Mouse (Mus musculus) limb, embryonic 10.5 days (tissue): ENCODE results near the gene Sbno2. TPM values are rescaled to one million over a fixed set of nuclear protein-coding genes. Genes with fewer than 3 reads are reported as not detected.
"Not testable (repeated sequence)": the region's sequence is repeated elsewhere in the genome, so short reads cannot be mapped to it uniquely, and the experiment has no call there.

ENCODE experiments used
- DNase-seq: peaks from one replicate; pipeline ENCODE4 v3.0.0-alpha.2; 2017; ENCODE audit warnings: low spot score
- H3K27ac ChIP-seq: fragments of 300-500 bp; sonication (generic); 2 replicates; pipeline ENCODE4 v1.5.1; 2016; ENCODE audit warnings: mild to moderate bottlenecking
- H3K27me3 ChIP-seq: fragments of 300-500 bp; sonication (generic); 2 replicates; pipeline ENCODE4 v1.6.1; 2016; ENCODE audit warnings: low read depth, mild to moderate bottlenecking; ENCODE audit not compliant: poor library complexity, severe bottlenecking
- H3K36me3 ChIP-seq: fragments of 300-500 bp; sonication (generic); 2 replicates; pipeline ENCODE4 v1.6.1; 2016; ENCODE audit warnings: mild to moderate bottlenecking, moderate library complexity
- H3K4me1 ChIP-seq: fragments of 300-500 bp; sonication (generic); 2 replicates; pipeline ENCODE4 v1.6.1; 2016
- H3K4me3 ChIP-seq: fragments of 300-500 bp; sonication (generic); 2 replicates; pipeline ENCODE4 v1.5.1; 2016; ENCODE audit warnings: mild to moderate bottlenecking, moderate library complexity
- H3K9me3 ChIP-seq: fragments of 300-500 bp; sonication (generic); replicated peaks from 2 replicates; pipeline ENCODE4 v1.6.1; 2016; ENCODE audit warnings: mild to moderate bottlenecking
- WGBS: fragments of 180-500 bp; shearing (Covaris S2); methylation state at CpG from one replicate; pipeline ENCODE4 v1.1.7; 2016; 5-methylcytosine and 5-hydroxymethylcytosine counted together
- polyA plus RNA-seq: library from polyadenylated mRNA; unstranded; fragments of >200 nt; fragmentation: Nextera tagmentation; extraction: Ambion mirVana; gene quantifications from 2 replicates; pipeline ENCODE4 v1.2.1, GENCODE M21; 2016

Sbno2 gene
- polyA plus RNA-seq, 1 experiment from 2014 or later, result 18.4 TPM

DNA sequence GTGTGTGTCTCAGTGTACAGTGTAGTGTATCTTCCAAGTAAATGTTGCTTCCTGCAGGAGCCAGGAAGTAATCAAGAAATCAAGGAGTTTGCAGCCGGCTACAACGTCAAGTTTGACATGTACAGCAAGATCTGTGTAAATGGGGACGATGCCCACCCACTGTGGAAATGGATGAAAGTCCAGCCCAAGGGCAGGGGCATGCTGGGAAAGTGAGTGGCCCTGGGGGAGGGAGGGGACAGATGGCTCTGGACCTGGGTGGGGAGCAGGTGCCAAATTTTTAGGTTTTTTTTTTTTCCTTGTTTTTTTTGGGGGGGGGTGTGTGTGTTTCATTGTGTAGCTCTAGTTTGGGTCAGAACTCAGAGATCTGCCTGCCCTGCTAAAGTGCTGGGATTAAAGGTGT lies 50.5 kb downstream of the Sbno2 start:
- H3K27me3 ChIP-seq, DNase-seq, H3K9me3 ChIP-seq: not testable (repeated sequence)
- Histone ChIP-seq H3K4me1 (peaks cover 52% of the 10 kb centered on the region), H3K36me3 (peaks cover 47% of the 10 kb centered on the region), H3K27ac (peak overlapping the region; percentile 97), H3K4me3 (peak overlapping the region; percentile 85)
- 46% methylated on average over 3 of the region's 3 CpGs for WGBS

DNA sequence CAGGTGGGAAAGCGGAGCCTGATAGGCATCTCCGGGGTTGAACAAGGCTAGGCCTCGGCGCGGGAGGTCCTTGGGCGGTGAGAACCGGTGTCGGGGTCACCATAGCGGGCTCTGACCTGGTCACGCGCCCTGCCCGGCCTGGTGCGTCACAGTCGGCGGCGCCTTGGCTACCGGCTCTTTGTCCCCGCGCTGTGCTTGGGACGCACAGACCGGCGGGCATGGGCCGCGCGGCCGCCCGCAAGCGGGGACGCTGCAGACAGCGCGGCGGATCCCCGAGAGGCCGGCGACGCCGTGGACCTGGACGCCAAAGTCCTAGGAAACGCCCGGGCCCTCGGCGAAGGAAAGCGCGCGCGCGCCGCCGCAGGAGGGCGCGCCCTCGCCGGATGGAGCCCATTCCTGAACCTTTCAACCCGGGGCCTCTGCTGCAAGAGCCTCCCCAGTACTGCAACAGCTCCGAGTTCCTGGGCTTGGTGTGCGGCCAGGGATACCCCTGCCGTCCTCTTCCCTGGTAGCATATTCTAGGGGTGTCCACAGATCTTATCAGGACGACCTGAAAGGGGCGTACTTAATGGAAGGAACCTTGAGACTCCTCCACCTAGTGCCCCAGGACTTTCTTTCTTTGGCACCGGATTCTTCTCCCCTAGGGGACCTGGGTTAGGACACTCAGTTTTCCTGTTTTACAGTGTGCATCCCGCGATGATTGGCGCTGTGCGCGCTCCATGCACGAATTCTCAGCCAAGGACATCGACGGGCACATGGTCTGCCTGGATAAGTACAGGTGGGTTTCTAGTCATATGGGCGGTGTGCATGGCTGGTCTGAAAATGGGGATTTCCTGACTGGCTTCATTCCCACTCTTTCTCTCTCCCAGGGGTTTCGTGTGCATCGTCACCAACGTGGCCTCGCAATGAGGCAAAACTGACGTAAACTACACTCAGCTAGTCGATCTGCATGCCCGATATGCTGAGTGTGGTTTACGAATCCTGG lies 51.2 kb downstream of the Sbno2 start:
- peak; percentile 81 for DNase-seq
- 0 out of 2 replicates have a peak, but pooled peaks cover 8% of the 10 kb centered on the region for H3K27me3 ChIP-seq
- peak overlapping the region; percentile 97 for H3K27ac ChIP-seq
- no peaks in the 10 kb centered on the region for H3K9me3 ChIP-seq
- WGBS, result 3% methylated on average over 77 of the region's 77 CpGs
- peaks cover 52% of the 10 kb centered on the region for H3K4me1 ChIP-seq
- H3K36me3 ChIP-seq, result peaks cover 39% of the 10 kb centered on the region
- H3K4me3 ChIP-seq, result peak overlapping the region; percentile 85

DNA sequence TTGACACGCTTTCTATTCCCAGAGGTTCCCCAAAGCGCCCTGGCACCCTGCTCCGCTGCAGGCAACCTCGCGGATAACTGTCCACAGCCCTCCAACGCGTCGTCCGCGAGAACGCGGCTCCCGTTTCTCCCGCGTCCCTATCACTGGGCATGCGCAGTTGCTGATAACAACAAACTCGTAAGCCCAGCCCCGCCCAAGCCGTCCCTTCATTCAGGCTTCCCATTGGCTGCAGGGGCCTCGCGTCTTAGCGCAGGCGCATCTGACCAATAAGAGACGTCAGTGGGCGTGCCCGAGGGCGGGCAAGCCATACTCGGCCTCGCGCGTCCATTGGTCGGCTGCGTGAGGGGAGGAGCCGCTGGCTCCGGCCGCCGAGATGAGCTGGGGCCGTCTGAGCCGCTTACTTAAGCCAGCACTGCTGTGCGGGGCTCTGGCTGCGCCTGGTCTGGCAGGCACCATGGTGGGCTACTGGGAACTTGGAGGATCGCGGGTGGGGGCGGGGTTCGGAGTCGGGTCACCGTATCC lies 52.1 kb downstream of the Sbno2 start:
- DNase-seq, result peak; percentile 99
- Histone ChIP-seq H3K27me3 (0 out of 2 replicates have a peak, but pooled peaks cover 8% of the 10 kb centered on the region), H3K4me3 (peak overlapping the region; percentile 85), H3K27ac (peak overlapping the region; percentile 97), H3K36me3 (peaks cover 32% of the 10 kb centered on the region), H3K4me1 (peaks cover 60% of the 10 kb centered on the region), H3K9me3 (no peaks in the 10 kb centered on the region)
- under 1% methylated on average over 47 of the region's 47 CpGs for WGBS

DNA sequence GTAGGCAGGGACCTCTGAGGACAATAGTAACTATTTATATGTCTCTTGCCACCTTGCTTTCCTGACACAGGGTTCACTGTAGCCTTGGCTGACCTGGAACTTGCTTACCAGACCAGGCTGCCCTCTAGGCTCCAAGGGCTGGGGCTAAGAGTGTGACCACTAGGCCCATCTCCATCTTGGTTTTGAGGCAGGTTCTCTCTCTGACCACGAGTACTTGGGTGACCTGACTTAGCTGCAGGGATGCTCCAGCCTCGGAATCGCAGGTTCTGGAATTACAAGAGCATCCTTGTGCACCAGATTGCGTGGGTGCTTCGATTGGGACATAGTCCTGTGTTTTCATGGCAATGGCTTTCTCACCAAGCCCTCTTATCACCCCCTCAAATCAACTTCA lies 53.0 kb downstream of the Sbno2 start:
- Histone ChIP-seq H3K27me3 (peaks cover 9% of the 10 kb centered on the region), H3K4me1 (peaks cover 64% of the 10 kb centered on the region), H3K4me3 (no peak overlapping the region), H3K27ac (peak overlapping the region; percentile 65), H3K36me3 (peaks cover 22% of the 10 kb centered on the region), H3K9me3 (no peaks in the 10 kb centered on the region)
- DNase-seq, result no peak
- WGBS, result 86% methylated on average over 5 of the region's 5 CpGs

DNA sequence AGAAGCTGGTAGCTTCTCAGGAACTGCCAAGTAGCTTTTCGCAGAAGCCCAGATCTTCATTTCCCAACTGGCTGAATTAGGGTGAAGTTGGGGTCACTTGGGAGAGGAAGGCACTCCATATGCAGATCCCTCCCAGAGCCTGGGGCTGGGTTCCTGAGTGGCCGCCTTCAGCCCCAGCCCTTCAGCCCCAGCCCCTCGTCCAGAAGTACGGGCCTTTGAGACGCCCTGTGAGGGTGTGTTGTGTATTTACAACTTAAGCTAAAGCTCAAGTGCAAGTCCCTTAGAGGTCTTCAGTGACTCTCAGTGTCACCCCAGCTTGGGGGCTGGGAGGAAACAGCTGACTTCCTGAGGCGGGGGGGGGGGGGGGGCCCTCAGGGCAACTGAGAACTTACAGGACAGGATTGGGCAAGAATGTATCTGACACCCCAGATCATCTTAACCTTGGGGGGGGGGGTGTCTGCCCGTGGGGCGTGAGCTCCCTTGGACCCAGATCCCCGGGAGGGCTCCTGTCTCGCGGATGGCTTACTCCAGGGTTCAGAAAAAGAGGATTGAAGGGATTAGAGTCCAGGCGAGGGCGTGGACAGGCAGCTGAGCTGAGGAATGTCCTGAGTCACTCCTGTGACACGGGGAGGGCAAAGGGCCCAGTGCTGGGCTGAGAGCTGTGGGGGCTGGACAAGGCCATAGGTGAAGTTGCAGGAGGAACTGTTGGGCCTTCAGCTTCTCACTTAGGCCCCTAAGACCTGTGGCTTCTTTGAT lies 53.6 kb downstream of the Sbno2 start:
- Histone ChIP-seq H3K4me1 (peaks cover 70% of the 10 kb centered on the region), H3K27ac (peak overlapping the region; percentile 65), H3K36me3 (peaks cover 17% of the 10 kb centered on the region), H3K27me3 (peaks cover 15% of the 10 kb centered on the region), H3K9me3 (no peaks in the 10 kb centered on the region), H3K4me3 (0 out of 2 replicates have a peak overlapping the region, but pooled peaks have one; percentile 19)
- no peak for DNase-seq
- 34% methylated on average over 14 of the region's 14 CpGs for WGBS

DNA sequence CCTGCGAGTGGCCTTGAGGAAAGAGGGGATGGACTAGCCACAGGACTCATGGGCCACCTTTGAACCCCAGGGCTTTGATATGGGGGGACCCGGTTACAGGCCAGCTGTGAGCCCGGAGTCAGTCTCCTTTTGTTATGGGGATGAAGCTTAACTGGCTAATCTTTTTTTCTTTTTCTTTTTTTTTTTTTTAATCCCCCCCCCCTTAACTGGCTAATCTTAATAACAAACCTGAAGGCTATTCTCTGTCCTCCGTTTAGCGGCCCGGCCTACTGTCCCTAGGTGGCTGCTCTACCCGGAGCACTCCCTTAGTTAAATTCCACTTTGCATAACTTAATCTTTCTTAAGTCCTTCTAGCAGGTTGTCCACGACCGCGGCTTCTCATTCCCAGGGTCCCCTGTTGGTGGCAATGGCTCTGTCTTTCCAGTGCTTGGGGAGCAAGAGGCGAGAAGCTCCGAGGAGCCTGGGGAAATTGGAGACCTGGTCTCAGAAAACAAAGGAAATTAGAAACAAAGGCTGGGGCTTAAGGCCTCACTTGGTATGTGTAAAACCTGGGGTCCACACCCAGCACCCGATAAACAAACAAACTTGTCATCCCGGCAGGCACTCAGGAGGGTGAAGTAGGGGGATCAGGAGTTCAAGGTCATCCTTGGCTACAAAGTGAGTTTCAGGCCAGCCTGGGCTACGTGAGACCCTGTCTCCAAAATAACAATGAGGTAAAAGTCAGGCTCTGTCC lies 54.3 kb downstream of the Sbno2 start:
- no peaks in the 10 kb centered on the region for H3K9me3 ChIP-seq
- H3K27me3 ChIP-seq, result peaks cover 17% of the 10 kb centered on the region
- peak overlapping the region; percentile 65 for H3K27ac ChIP-seq
- WGBS, result 27% methylated on average over 15 of the region's 15 CpGs
- no peak for DNase-seq
- H3K36me3 ChIP-seq, result peaks cover 10% of the 10 kb centered on the region
- no peak overlapping the region; the same call in 1 of the 2 replicates for H3K4me3 ChIP-seq
- peaks cover 73% of the 10 kb centered on the region for H3K4me1 ChIP-seq

DNA sequence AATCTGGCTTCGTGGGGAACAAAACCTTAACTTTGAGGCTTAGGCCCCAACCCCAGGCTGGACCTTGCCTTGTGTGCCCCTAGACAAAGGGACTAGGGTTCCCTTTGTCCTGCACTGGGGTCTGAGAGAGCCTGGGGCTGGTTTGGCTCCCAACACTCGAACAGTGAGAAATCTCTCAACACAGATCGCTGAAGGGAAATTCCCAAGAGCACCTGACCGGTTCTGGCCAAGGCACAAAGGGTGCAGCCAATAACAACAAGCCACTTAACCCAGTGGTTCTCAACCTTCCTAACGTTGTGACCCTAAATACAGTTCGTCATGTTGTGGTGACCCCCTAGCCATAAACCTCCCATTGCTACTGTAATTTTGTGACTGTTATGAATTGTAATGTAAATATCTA lies 55.1 kb downstream of the Sbno2 start:
- H3K27ac ChIP-seq, result peak overlapping the region; percentile 66; the same call in 1 of the 2 replicates
- peaks cover 66% of the 10 kb centered on the region for H3K4me1 ChIP-seq
- H3K4me3 ChIP-seq, result peak overlapping the region; percentile 8; the same call in 1 of the 2 replicates
- no peak for DNase-seq
- H3K9me3 ChIP-seq, result no peaks in the 10 kb centered on the region
- peaks cover 17% of the 10 kb centered on the region for H3K27me3 ChIP-seq
- peaks cover 2% of the 10 kb centered on the region; the same call in 1 of the 2 replicates for H3K36me3 ChIP-seq
- WGBS, result 35% methylated on average over 6 of the region's 6 CpGs

DNA sequence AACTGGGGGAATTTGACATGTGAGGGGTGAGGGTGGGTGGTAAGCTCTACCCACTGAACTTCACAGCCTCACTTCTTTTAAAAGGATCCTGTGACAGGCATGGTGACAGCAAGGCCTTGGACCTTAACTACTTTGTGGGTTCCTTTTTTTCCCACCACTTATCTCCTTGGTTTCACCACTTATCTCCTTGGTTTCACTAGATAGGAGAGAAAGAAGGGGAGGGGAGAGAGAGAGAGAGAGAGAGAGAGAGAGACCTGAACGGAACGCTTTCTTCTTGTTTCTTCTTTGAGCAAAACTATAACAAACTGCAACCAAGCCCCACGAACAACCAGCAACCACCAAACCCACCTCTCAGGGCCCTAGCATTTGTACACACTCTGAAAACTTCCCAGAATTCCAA lies 56.5 kb downstream of the Sbno2 start:
- peaks cover 56% of the 10 kb centered on the region for H3K4me1 ChIP-seq
- WGBS, result 76% methylated on average over 3 of the region's 3 CpGs

DNA sequence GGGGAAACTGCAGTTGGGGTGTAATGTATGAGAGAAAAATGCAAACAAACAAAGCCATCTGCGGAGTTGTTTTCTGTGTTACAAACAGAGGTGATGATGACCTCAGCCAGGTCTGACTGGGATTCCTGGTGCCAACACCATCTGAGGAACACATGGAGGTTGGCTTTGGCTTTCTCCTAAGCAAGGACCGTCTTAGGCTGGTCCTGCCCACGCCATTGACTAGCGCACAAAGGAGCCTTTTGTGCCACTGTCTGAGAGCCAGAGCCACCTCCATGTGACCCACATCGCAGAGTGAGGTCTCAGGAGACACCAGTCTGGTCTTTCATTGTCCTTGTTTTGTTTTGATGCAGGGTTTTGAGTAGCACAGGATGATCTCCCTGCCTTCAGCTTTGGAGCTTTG lies 57.0 kb downstream of the Sbno2 start:
- Histone ChIP-seq H3K36me3 (no peaks in the 10 kb centered on the region), H3K27me3 (peaks cover 17% of the 10 kb centered on the region), H3K27ac (peak overlapping the region; percentile 66), H3K9me3 (no peaks in the 10 kb centered on the region), H3K4me1 (peaks cover 56% of the 10 kb centered on the region), H3K4me3 (no peak overlapping the region)
- WGBS, result 23% methylated on average over 5 of the region's 5 CpGs
- no peak for DNase-seq

More for the DNA sequence above, 56.5 kb downstream of the Sbno2 start:
- H3K27me3 ChIP-seq, result peaks cover 17% of the 10 kb centered on the region
- no peak overlapping the region; the same call in 1 of the 2 replicates for H3K4me3 ChIP-seq
- no peaks in the 10 kb centered on the region for H3K9me3 ChIP-seq
- DNase-seq, result no peak
- peak overlapping the region; percentile 66 for H3K27ac ChIP-seq
- H3K36me3 ChIP-seq, result no peaks in the 10 kb centered on the region

DNA sequence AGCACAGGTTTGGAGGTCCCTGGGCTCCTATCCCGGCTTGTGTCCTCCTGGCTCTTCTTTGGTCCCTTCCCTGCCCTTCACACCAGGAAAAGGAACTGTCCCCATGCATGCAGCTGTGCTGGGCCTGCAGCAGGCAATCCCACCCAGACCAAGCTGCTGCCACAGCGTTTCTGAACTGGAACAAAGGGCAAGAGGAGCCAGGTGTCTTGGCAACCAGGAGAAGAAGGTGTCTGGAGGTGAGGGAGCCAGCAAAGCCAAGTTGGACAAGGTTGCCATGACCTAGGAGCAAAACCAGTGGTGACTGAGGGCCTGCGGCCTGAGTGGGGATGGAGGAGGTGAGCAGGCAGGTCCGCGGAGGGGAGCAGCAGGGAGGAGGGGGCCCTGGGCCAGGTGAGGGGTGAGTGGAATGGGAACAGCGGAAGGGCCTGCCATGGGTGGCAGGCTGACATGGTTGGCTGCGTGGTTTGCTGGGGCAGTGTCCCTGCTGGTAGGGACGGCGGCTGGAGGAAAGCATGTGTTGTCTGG lies 58.3 kb downstream of the Sbno2 start, which contains the start of gene Gpx4:
Gpx4 (plus strand) TSS at position 126 of the 525 bp plus-strand sequence.
- Histone ChIP-seq H3K9me3 (no peaks in the 10 kb centered on the region), H3K4me3 (peak within 1 kb of the TSS; percentile 9; the same call in 1 of the 2 replicates), H3K36me3 (no peaks in the 10 kb centered on the region), H3K27ac (peak within 1 kb of the TSS; percentile 67), H3K4me1 (peaks cover 44% of the 10 kb centered on the region), H3K27me3 (peaks cover 17% of the 10 kb centered on the region)
- 41% methylated on average over 9 of the region's 9 CpGs for WGBS
- DNase-seq, result no peak

DNA sequence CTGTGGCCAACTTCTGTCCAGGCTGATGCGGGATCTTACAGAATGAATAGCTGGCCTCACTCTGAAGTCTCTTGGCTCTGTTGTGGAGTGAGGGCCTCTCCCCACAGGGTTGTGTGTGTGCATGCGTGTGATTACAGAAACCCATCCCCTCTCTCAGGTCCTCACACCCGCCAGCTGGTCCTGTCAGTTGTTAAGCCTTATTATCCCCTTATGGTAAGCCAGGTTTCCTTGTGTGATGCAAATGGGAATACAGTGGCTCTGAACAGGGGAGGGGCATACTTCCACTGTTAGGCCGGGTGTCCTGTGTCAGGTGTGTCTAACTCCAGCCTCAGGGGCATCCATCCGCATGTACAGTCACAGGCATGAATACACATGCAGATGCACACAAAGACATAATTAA lies 59.6 kb downstream of the Sbno2 start:
- WGBS, result 87% methylated on average over 5 of the region's 5 CpGs

DNA sequence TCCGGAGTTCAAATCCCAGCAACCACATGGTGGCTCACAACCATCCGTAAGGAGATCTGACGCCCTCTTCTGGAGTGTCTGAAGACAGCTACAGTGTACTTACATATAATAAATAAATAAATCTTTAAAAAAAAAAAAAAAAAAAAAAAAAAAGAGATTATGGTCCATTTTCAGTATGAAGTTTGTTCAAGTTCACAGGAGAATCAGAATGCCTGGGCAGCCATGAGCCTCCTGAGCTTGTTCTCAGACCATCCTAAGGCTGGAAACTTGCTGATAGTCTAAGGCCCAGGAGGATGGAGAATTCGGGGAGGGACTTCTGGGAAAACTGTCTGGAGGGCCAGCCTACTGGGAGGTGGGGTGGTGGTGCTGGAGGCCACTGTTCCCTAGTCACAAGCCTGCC lies 60.0 kb downstream of the Sbno2 start:
- Histone ChIP-seq H3K4me1 (peaks cover 30% of the 10 kb centered on the region), H3K27me3 (peaks cover 17% of the 10 kb centered on the region)
- not testable (repeated sequence) for H3K27ac ChIP-seq, H3K36me3 ChIP-seq, DNase-seq, H3K9me3 ChIP-seq, H3K4me3 ChIP-seq
- WGBS, result 88% methylated on average over 4 of the region's 4 CpGs

More for the DNA sequence above, 59.6 kb downstream of the Sbno2 start:
- Histone ChIP-seq H3K27me3 (peaks cover 17% of the 10 kb centered on the region), H3K27ac (no peak overlapping the region), H3K36me3 (no peaks in the 10 kb centered on the region), H3K4me3 (no peak overlapping the region), H3K4me1 (peaks cover 33% of the 10 kb centered on the region), H3K9me3 (no peaks in the 10 kb centered on the region)
- no peak for DNase-seq
